Mouse (Mus musculus): ENCODE results near the gene Agbl5. TPM values are rescaled to one million over a fixed set of nuclear protein-coding genes. Genes with fewer than 3 reads are reported as not detected.

Gene Agbl5
- polyA plus RNA-seq, 1 experiment from 2014 or later: 21.1 TPM

- H3K27ac ChIP-seq (replicated peaks): peak within 1 kb of the TSS; percentile 49
- WGBS: 5% methylated on average over 44 of the region's 44 CpGs
Measured at GRCm38 (mm10) chr5:30944956-30945781, 56.7 kb downstream of the Agbl5 start, which contains the start of gene Cgref1. TSS of gene Cgref1 (minus strand) at chr5:30945591.

DNA sequence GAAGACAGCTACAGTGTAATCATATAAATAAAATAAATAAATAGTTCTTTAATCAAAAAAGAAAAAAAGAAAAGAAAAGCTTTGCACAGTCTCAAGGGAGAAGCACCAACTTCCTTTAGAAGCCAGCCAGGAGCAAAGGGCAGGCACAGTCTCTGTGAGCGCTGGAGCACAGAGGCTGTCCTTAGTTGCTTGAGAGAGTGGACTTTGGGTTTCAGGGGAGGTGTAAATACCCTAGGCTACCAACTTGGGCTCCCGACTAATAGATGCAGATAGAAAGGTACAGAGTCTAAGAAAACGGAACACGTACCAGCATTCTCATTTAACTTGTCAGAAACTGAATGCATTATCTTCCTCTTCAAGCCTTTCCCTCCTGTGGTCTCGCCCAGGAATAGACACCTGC lies 60.1 kb downstream of the Agbl5 start:
- Histone ChIP-seq H3K4me2 (no peak overlapping the region), H3K4me3 (replicated peaks) (no peak overlapping the region), H3K9ac (replicated peaks) (no peak overlapping the region), H3K36me3 (peaks cover 14% of the 10 kb centered on the region), H3K9me3 (replicated peaks) (no peaks in the 10 kb centered on the region), H3K27ac (replicated peaks) (no peak overlapping the region), H3K27me3 (replicated peaks) (no peaks in the 10 kb centered on the region; the same call in 1 of the 2 replicates), H3K4me1 (peaks cover 36% of the 10 kb centered on the region)
- no peak for ATAC-seq (ENCODE audit: low FRiP score)
- 86% methylated on average over 5 of the region's 5 CpGs for WGBS

More at GRCm38 (mm10) chr5:30944956-30945781, 56.7 kb downstream of the Agbl5 start, which contains the start of gene Cgref1:
- Histone ChIP-seq H3K36me3 (no peaks in the 10 kb centered on the region), H3K9ac (replicated peaks) (peak within 1 kb of the TSS; percentile 74), H3K4me3 (replicated peaks) (peak within 1 kb of the TSS; percentile 63), H3K27me3 (replicated peaks) (no peaks in the 10 kb centered on the region; the same call in 1 of the 2 replicates), H3K9me3 (replicated peaks) (no peaks in the 10 kb centered on the region), H3K4me2 (peak within 1 kb of the TSS; percentile 93), H3K4me1 (peaks cover 27% of the 10 kb centered on the region)
- ATAC-seq (ENCODE audit: low FRiP score): peak; percentile 79

- peak; percentile 86 for ATAC-seq (ENCODE audit: low FRiP score)
Measured at GRCm38 (mm10) chr5:30949654-30950326, 61.3 kb downstream of the Agbl5 start.

DNA sequence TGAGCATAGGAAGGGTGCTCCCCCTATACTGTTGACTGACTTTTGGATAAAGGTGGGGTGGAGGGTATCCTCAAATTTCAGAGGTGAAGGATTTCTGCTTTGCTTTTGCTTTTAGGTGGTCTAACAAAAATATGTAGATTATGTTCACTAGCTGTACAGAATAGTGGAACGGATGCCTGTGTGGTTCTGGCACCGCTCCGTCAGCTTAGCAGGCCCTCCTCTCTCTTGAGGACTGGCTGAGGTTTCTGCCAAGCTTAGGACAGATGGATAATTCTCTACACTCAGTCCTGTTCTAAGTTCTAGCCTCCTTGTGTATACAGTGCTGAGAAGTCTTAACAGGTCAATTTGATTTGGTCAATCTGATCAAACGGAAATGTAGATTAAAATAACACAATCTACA lies 62.0 kb downstream of the Agbl5 start:
- H3K4me2 ChIP-seq: peak overlapping the region; percentile 88
- ATAC-seq (ENCODE audit: low FRiP score): no peak; the same call in 1 of the 2 replicates
- no peaks in the 10 kb centered on the region; the same call in 1 of the 2 replicates for H3K27me3 ChIP-seq (replicated peaks)
- H3K27ac ChIP-seq (replicated peaks): peak overlapping the region; percentile 81
- peaks cover 33% of the 10 kb centered on the region for H3K36me3 ChIP-seq
- H3K4me3 ChIP-seq (replicated peaks): peak overlapping the region; percentile 55
- H3K9me3 ChIP-seq (replicated peaks): no peaks in the 10 kb centered on the region
- peaks cover 29% of the 10 kb centered on the region for H3K4me1 ChIP-seq
- H3K9ac ChIP-seq (replicated peaks): peak overlapping the region; percentile 54
- 56% methylated on average over 4 of the region's 4 CpGs for WGBS

More at GRCm38 (mm10) chr5:30949654-30950326, 61.3 kb downstream of the Agbl5 start:
- Histone ChIP-seq H3K4me2 (peak overlapping the region; percentile 88), H3K4me1 (peaks cover 36% of the 10 kb centered on the region), H3K27ac (replicated peaks) (peak overlapping the region; percentile 81), H3K9me3 (replicated peaks) (no peaks in the 10 kb centered on the region), H3K36me3 (peaks cover 26% of the 10 kb centered on the region), H3K4me3 (replicated peaks) (peak overlapping the region; percentile 55), H3K27me3 (replicated peaks) (no peaks in the 10 kb centered on the region; the same call in 1 of the 2 replicates), H3K9ac (replicated peaks) (peak overlapping the region; percentile 54)
- WGBS: under 1% methylated on average over 31 of the region's 31 CpGs

DNA sequence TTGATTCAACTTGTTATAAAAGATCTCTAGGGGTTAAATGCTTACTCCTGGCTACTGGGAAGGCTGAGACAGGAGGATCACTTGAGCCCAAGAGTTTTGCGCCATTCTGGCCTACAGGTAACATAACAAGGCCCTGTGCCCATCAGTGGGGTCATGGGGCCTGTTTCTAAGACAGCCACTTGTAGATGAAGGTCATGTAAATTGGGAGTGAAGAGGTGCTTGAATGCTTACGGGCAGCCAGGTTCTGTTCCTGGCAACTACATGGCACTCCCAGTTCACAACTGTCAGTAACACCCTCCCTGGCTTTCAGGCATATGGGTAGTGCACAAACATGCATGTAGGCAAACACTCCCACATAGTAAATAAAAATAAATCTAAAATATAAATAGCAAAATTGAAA lies 62.4 kb downstream of the Agbl5 start:
- Histone ChIP-seq H3K4me1 (peaks cover 24% of the 10 kb centered on the region), H3K36me3 (peaks cover 37% of the 10 kb centered on the region), H3K4me2 (peak overlapping the region; percentile 88), H3K27ac (replicated peaks) (no peak overlapping the region), H3K4me3 (replicated peaks) (no peak overlapping the region), H3K9ac (replicated peaks) (no peak overlapping the region), H3K9me3 (replicated peaks) (no peaks in the 10 kb centered on the region), H3K27me3 (replicated peaks) (no peaks in the 10 kb centered on the region; the same call in 1 of the 2 replicates)
- no peak for ATAC-seq (ENCODE audit: low FRiP score)
- 92% methylated on average over 2 of the region's 2 CpGs for WGBS

DNA sequence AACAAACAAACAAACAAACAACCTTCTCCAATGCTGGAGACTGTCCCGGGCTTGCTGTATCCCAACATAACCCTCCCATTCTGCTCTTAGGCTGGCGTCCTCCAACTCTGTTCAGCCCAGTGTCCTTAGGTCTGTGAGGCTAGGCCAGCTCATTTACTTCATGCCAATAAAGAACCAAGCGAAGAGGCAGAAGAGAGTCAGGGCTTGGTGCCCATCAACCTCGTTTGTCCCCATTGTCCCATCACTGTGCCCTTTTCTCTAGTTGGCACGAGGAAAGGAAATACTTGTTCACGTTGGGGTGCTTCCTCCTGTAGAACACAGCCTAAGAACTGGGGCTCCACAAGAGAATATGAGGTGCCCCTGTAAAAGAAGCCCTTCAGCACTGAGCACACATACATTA lies 63.2 kb downstream of the Agbl5 start:
- no peak for ATAC-seq (ENCODE audit: low FRiP score)
- Histone ChIP-seq H3K27ac (replicated peaks) (no peak overlapping the region), H3K9me3 (replicated peaks) (no peaks in the 10 kb centered on the region)

DNA sequence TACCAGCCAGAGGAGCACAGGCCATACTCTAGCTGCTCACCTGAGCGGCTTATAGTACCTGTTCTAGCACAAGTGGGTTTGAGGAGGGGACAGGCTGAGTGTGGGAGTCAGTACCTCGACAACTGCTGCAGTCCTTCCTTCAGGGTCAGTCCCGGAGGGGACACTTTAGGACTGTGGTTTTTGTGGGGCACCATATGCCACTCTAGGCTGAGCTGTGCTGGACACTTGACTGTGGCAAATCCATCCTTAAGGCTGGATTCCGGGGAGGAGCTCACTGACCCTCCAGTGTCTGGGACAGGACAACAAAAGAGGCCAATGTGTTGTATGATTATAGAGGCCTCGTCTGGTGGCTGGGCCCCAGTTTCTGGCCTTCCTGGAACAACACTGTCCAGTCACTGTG lies 64.1 kb downstream of the Agbl5 start:
- H3K4me1 ChIP-seq: peaks cover 25% of the 10 kb centered on the region
- no peak overlapping the region for H3K27ac ChIP-seq (replicated peaks)
- H3K9me3 ChIP-seq (replicated peaks): no peaks in the 10 kb centered on the region
- no peak overlapping the region for H3K4me2 ChIP-seq
- no peak for ATAC-seq (ENCODE audit: low FRiP score)
- no peak overlapping the region for H3K4me3 ChIP-seq (replicated peaks)
- 88% methylated on average over 5 of the region's 5 CpGs for WGBS
- no peaks in the 10 kb centered on the region; the same call in 1 of the 2 replicates for H3K27me3 ChIP-seq (replicated peaks)
- no peak overlapping the region for H3K9ac ChIP-seq (replicated peaks)
- peaks cover 42% of the 10 kb centered on the region for H3K36me3 ChIP-seq

More for the DNA sequence above, 63.2 kb downstream of the Agbl5 start:
- peaks cover 40% of the 10 kb centered on the region for H3K36me3 ChIP-seq
- H3K4me2 ChIP-seq: no peak overlapping the region
- no peak overlapping the region for H3K9ac ChIP-seq (replicated peaks)
- no peak overlapping the region for H3K4me3 ChIP-seq (replicated peaks)
- no peaks in the 10 kb centered on the region; the same call in 1 of the 2 replicates for H3K27me3 ChIP-seq (replicated peaks)
- WGBS: 79% methylated on average over 6 of the region's 6 CpGs
- H3K4me1 ChIP-seq: peaks cover 22% of the 10 kb centered on the region

GRCm38 (mm10) chr5:30954065-30954464 lies 65.6 kb downstream of the Agbl5 start:
- ATAC-seq (ENCODE audit: low FRiP score): no peak
- H3K4me2 ChIP-seq: no peak overlapping the region
- 88% methylated on average over 6 of the region's 6 CpGs for WGBS
- H3K36me3 ChIP-seq: peaks cover 51% of the 10 kb centered on the region
- no peak overlapping the region for H3K4me3 ChIP-seq (replicated peaks)
- no peaks in the 10 kb centered on the region for H3K27me3 ChIP-seq (replicated peaks)
- H3K4me1 ChIP-seq: peaks cover 36% of the 10 kb centered on the region
- H3K27ac ChIP-seq (replicated peaks): no peak overlapping the region
- H3K9ac ChIP-seq (replicated peaks): no peak overlapping the region
- no peaks in the 10 kb centered on the region for H3K9me3 ChIP-seq (replicated peaks)

DNA sequence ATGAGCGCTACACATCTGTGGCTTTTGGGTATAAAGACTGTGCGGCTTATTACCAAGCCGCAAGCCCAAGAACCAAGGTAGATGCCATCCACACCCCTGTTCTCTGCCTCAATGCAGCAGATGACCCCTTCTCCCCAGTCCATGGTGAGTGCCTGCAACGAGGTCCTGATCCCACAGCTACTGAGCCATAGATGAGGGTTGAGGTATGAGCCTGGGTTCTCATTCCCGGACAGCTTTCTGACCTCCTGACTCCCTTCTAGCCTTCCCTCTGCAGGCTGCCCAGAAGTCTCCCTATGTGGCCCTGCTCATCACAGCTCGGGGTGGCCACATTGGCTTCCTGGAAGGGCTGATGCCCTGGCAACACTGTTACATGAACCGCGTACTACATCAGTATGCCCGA lies 66.1 kb downstream of the Agbl5 start:
- Histone ChIP-seq H3K4me2 (no peak overlapping the region), H3K27ac (replicated peaks) (no peak overlapping the region), H3K27me3 (replicated peaks) (no peaks in the 10 kb centered on the region), H3K9me3 (replicated peaks) (no peaks in the 10 kb centered on the region), H3K9ac (replicated peaks) (no peak overlapping the region), H3K36me3 (peaks cover 51% of the 10 kb centered on the region), H3K4me1 (peaks cover 36% of the 10 kb centered on the region), H3K4me3 (replicated peaks) (no peak overlapping the region)
- ATAC-seq (ENCODE audit: low FRiP score): no peak
- WGBS: 94% methylated on average over 9 of the region's 9 CpGs

- WGBS: 94% methylated on average over 6 of the region's 6 CpGs
- peaks cover 51% of the 10 kb centered on the region for H3K36me3 ChIP-seq
Measured at GRCm38 (mm10) chr5:30955751-30956150, 67.3 kb downstream of the Agbl5 start.

More at GRCm38 (mm10) chr5:30955751-30956150, 67.3 kb downstream of the Agbl5 start:
- Histone ChIP-seq H3K4me1 (peaks cover 31% of the 10 kb centered on the region), H3K9me3 (replicated peaks) (no peaks in the 10 kb centered on the region), H3K9ac (replicated peaks) (no peak overlapping the region), H3K27me3 (replicated peaks) (no peaks in the 10 kb centered on the region), H3K4me2 (no peak overlapping the region), H3K4me3 (replicated peaks) (no peak overlapping the region), H3K27ac (replicated peaks) (no peak overlapping the region)
- no peak for ATAC-seq (ENCODE audit: low FRiP score)
